Mouse (Mus musculus): Measurements from ENCODE around the gene Hpn.

DNA sequence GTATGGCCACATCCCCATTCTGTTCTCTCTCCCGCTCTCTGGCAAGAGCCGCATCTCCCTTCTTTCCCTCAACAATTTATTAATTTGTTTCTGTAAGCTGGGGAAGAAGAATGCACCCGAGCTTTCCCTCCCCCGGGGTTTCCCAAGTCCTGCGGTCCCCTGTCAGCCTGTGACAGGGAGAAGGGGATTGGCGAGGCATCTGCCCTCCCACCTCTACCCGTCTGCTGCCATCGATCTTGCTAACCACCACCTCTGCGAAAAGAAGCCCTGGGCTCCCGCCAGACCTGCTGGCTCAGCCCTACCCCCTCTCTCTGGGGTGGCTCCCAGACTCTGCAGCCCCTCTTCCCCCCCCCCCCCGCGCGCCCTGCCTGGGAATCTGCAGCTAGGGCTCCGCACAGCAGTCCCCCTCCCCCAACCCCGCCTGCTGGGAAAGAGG lies 65.2 kb downstream of the Hpn start:
- TF ChIP-seq CTCF (IDR thresholded peaks at IDR 0.05; ENCODE audit: low read depth, low read length) (no peak), GATA1 (IDR thresholded peaks at IDR 0.05; ENCODE audit: borderline replicate concordance, low read length) (no peak), TAL1 (conservative IDR thresholded peaks at IDR 0.05; ENCODE audit: low read depth, low read length) (no peak), POLR2AphosphoS5 (IDR thresholded peaks at IDR 0.05; ENCODE audit: insufficient replicate concordance, low read depth, low read length) (no peak), GATA2 (IDR thresholded peaks at IDR 0.05; ENCODE audit: borderline replicate concordance, low read depth, low read length) (no peak)

All from G1E (cell line).